Mouse (Mus musculus): Measurements from ENCODE around the gene Prdm5. TPM values are rescaled to one million over a fixed set of nuclear protein-coding genes. Genes with fewer than 3 reads are reported as not detected.

The Prdm5 gene
- polyA plus RNA-seq, 1 experiment from 2014 or later: 19.7 TPM

GRCm38 (mm10) chr6:65892045-65892660 lies 113.4 kb downstream of the Prdm5 start:
- 89% methylated on average over 4 of the region's 4 CpGs for WGBS
- Histone ChIP-seq H3K27ac (replicated peaks) (no peak overlapping the region), H3K9me3 (replicated peaks) (no peaks in the 10 kb centered on the region), H3K27me3 (ENCODE audit: low read depth, poor library complexity, severe bottlenecking) (no peaks in the 10 kb centered on the region), H3K4me1 (no peaks in the 10 kb centered on the region), H3K4me3 (no peak overlapping the region), H3K36me3 (peaks cover 15% of the 10 kb centered on the region)
- no peak for DNase-seq (ENCODE audit: low spot score)

- no peaks in the 10 kb centered on the region for H3K9me3 ChIP-seq (replicated peaks)
- H3K4me1 ChIP-seq: no peaks in the 10 kb centered on the region
- no peak overlapping the region for H3K27ac ChIP-seq (replicated peaks)
- WGBS: 91% methylated on average over 2 of the region's 2 CpGs
- H3K27me3 ChIP-seq (ENCODE audit: low read depth, poor library complexity, severe bottlenecking): no peaks in the 10 kb centered on the region
- no peak for DNase-seq (ENCODE audit: low spot score)
- H3K4me3 ChIP-seq: no peak overlapping the region
- H3K36me3 ChIP-seq: peaks cover 51% of the 10 kb centered on the region
These were observed 127.9 kb downstream of the Prdm5 start for GRCm38 (mm10) chr6:65906657-65907182.

DNA sequence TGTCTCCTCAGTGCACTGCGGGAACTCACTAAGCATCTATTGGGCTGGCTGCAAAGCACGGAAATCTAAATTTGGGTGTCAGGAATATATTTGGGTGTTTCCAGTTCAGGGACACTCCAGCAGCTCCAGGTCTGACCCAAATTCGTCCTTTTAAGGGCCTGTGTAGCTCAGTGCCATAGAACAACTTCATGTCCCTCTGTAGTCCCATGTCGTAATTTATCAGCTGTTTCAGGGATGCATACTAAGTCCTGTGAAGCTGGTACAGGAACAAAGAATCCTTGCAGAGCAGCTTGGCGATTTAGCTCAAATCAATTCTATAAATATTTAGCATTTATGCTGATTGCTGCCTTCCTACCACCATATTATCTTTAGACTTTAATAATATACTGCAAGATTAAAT lies 136.6 kb downstream of the Prdm5 start:
- H3K4me1 ChIP-seq: no peaks in the 10 kb centered on the region
- no peak for DNase-seq (ENCODE audit: low spot score)
- H3K27me3 ChIP-seq (ENCODE audit: low read depth, poor library complexity, severe bottlenecking): no peaks in the 10 kb centered on the region
- H3K9me3 ChIP-seq (replicated peaks): no peaks in the 10 kb centered on the region
- H3K27ac ChIP-seq (replicated peaks): no peak overlapping the region
- H3K36me3 ChIP-seq: 0 out of 2 replicates have a peak, but pooled peaks cover 11% of the 10 kb centered on the region
- H3K4me3 ChIP-seq: no peak overlapping the region
- 89% methylated on average over 5 of the region's 5 CpGs for WGBS

DNA sequence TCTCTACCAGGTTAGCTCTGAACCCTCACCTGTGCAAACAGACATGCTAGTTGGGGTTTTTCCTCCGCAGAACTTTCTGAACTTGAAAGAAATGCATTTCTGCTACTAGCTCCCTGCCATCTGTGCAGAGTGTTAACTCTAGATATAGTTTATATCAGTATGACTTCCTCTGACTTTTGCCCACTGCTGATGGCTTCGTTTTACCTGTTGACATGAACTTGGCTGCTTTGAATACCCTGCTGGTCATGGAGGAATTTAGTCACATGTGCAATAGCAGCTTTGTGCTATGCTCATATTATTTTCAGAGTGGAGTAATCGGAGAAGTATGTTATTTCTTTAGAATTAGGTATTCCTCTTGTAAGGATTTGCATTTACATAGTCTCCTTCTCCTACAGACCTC lies 142.9 kb downstream of the Prdm5 start:
- WGBS: 88% methylated on average over 3 of the region's 3 CpGs
- H3K4me1 ChIP-seq: no peaks in the 10 kb centered on the region
- H3K9me3 ChIP-seq (replicated peaks): no peaks in the 10 kb centered on the region
- H3K27me3 ChIP-seq (ENCODE audit: low read depth, poor library complexity, severe bottlenecking): no peaks in the 10 kb centered on the region
- DNase-seq (ENCODE audit: low spot score): no peak
- H3K27ac ChIP-seq (replicated peaks): no peak overlapping the region
- H3K36me3 ChIP-seq: no peaks in the 10 kb centered on the region
- H3K4me3 ChIP-seq: no peak overlapping the region

- DNase-seq (ENCODE audit: low spot score): no peak
- no peaks in the 10 kb centered on the region for H3K4me1 ChIP-seq
- H3K27me3 ChIP-seq (ENCODE audit: low read depth, poor library complexity, severe bottlenecking): no peaks in the 10 kb centered on the region
- H3K36me3 ChIP-seq: no peaks in the 10 kb centered on the region
- 82% methylated on average over 4 of the region's 4 CpGs for WGBS
- H3K4me3 ChIP-seq: no peak overlapping the region
- no peak overlapping the region for H3K27ac ChIP-seq (replicated peaks)
- no peaks in the 10 kb centered on the region for H3K9me3 ChIP-seq (replicated peaks)
These were observed 144.8 kb downstream of the Prdm5 start for GRCm38 (mm10) chr6:65923501-65924084.

- H3K36me3 ChIP-seq: 0 out of 2 replicates have a peak, but pooled peaks cover 4% of the 10 kb centered on the region
- no peaks in the 10 kb centered on the region for H3K27me3 ChIP-seq (ENCODE audit: low read depth, poor library complexity, severe bottlenecking)
- no peak for DNase-seq (ENCODE audit: low spot score)
- no peak overlapping the region for H3K27ac ChIP-seq (replicated peaks)
- 86% methylated on average over 3 of the region's 3 CpGs for WGBS
- H3K9me3 ChIP-seq (replicated peaks): no peaks in the 10 kb centered on the region
- H3K4me1 ChIP-seq: no peaks in the 10 kb centered on the region
- H3K4me3 ChIP-seq: no peak overlapping the region
These were observed 147.0 kb downstream of the Prdm5 start for GRCm38 (mm10) chr6:65925737-65926333.

- Histone ChIP-seq H3K27ac (replicated peaks) (no peak overlapping the region), H3K4me1 (peaks cover 19% of the 10 kb centered on the region), H3K4me3 (no peak overlapping the region), H3K27me3 (ENCODE audit: low read depth, poor library complexity, severe bottlenecking) (no peaks in the 10 kb centered on the region), H3K36me3 (peaks cover 12% of the 10 kb centered on the region), H3K9me3 (replicated peaks) (no peaks in the 10 kb centered on the region)
- no peak for DNase-seq (ENCODE audit: low spot score)
- WGBS: 84% methylated on average over 1 of the region's 1 CpGs
These were observed 151.7 kb downstream of the Prdm5 start for GRCm38 (mm10) chr6:65930523-65930922.

DNA sequence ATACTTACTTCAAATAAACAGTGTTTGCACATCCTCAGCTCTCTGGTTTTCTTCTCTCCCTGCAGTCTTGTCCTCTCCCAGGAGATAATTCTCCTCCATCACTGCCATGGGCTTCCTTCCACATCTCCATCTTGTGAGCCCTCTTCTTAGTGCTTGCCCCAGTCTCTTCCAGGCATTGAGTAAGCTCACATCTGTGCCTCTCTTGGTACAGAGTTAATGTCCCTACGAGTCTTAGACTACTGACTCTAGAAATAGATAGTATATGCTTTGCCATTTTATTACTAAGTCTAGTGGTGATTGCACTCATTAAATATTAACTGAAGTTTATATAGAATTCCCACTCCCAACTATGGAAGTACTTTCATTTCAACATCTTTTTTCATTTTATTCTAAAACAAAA lies 154.0 kb downstream of the Prdm5 start:
- H3K4me3 ChIP-seq: no peak overlapping the region
- H3K36me3 ChIP-seq: peaks cover 23% of the 10 kb centered on the region
- H3K27ac ChIP-seq (replicated peaks): peak overlapping the region; percentile 68; the same call in 1 of the 2 replicates
- peaks cover 19% of the 10 kb centered on the region for H3K4me1 ChIP-seq
- no peak for DNase-seq (ENCODE audit: low spot score)
- 26% methylated on average over 1 of the region's 1 CpGs for WGBS
- H3K27me3 ChIP-seq (ENCODE audit: low read depth, poor library complexity, severe bottlenecking): no peaks in the 10 kb centered on the region
- no peaks in the 10 kb centered on the region for H3K9me3 ChIP-seq (replicated peaks)

- peak overlapping the region; percentile 68; the same call in 1 of the 2 replicates for H3K27ac ChIP-seq (replicated peaks)
- no peaks in the 10 kb centered on the region for H3K27me3 ChIP-seq (ENCODE audit: low read depth, poor library complexity, severe bottlenecking)
- peaks cover 19% of the 10 kb centered on the region for H3K4me1 ChIP-seq
- H3K36me3 ChIP-seq: peaks cover 23% of the 10 kb centered on the region
- WGBS: 16% methylated on average over 4 of the region's 4 CpGs
- no peaks in the 10 kb centered on the region for H3K9me3 ChIP-seq (replicated peaks)
- no peak overlapping the region for H3K4me3 ChIP-seq
- DNase-seq (ENCODE audit: low spot score): peak; percentile 21
These were observed 154.4 kb downstream of the Prdm5 start for GRCm38 (mm10) chr6:65933177-65933576.

DNA sequence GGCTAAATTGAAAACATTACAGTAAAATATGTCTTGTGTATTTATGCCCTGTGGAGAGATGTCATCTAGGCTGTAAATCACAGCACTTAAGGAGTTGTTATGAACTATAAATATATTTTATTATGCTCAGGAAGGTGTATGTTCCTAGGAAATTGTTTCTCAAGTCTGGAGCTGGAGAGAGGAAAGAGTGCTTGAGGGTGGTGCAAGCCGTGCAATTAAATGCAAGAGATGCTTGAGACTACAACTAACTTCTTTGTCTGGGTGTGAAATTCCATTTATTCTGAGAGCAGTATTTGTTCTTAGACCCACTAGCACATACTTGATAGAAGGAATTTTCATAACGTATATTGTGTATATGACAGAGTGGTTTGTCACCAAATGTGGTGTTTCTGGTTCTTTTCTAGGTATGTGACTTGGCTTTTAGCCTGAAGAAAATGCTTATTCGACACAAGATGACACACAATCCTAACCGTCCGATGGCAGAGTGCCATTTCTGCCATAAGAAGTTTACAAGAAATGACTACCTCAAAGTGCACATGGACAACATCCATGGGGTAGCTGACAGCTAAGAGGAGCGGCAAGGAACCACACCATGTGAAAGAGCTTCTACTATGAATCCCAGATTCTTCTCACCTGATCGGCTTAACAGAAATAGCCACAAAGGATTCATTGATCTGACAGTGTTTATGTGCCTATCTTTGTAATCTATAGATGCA lies 156.9 kb downstream of the Prdm5 start:
- Histone ChIP-seq H3K36me3 (peaks cover 19% of the 10 kb centered on the region), H3K9me3 (replicated peaks) (no peaks in the 10 kb centered on the region), H3K27ac (replicated peaks) (no peak overlapping the region), H3K4me1 (peaks cover 19% of the 10 kb centered on the region), H3K27me3 (ENCODE audit: low read depth, poor library complexity, severe bottlenecking) (no peaks in the 10 kb centered on the region), H3K4me3 (no peak overlapping the region)
- DNase-seq (ENCODE audit: low spot score): no peak
- WGBS: 96% methylated on average over 7 of the region's 7 CpGs

GRCm38 (mm10) chr6:65950492-65950891 lies 171.7 kb downstream of the Prdm5 start:
- DNase-seq (ENCODE audit: low spot score): no peak
- Histone ChIP-seq H3K4me1 (peaks cover 4% of the 10 kb centered on the region; the same call in 1 of the 2 replicates), H3K4me3 (no peak overlapping the region), H3K36me3 (no peaks in the 10 kb centered on the region), H3K27me3 (ENCODE audit: low read depth, poor library complexity, severe bottlenecking) (no peaks in the 10 kb centered on the region), H3K27ac (replicated peaks) (0 out of 2 replicates have a peak overlapping the region, but pooled peaks have one; percentile 42), H3K9me3 (replicated peaks) (peaks cover 3% of the 10 kb centered on the region; the same call in 1 of the 2 replicates)
- 75% methylated on average over 6 of the region's 6 CpGs for WGBS

GRCm38 (mm10) chr6:65952309-65952708 lies 173.5 kb downstream of the Prdm5 start, which contains the start of gene 4930544G11Rik:
4930544G11Rik (plus strand) TSS chr6:65952609.
- H3K4me1 ChIP-seq: peaks cover 4% of the 10 kb centered on the region; the same call in 1 of the 2 replicates
- H3K27me3 ChIP-seq (ENCODE audit: low read depth, poor library complexity, severe bottlenecking): no peaks in the 10 kb centered on the region
- no peak within 1 kb of the TSS for H3K4me3 ChIP-seq
- no peak within 1 kb of the TSS for H3K27ac ChIP-seq (replicated peaks)
- no peaks in the 10 kb centered on the region for H3K36me3 ChIP-seq
- peaks cover 3% of the 10 kb centered on the region; the same call in 1 of the 2 replicates for H3K9me3 ChIP-seq (replicated peaks)
- 98% methylated on average over 10 of the region's 10 CpGs for WGBS
- DNase-seq (ENCODE audit: low spot score): no peak
